Mouse (Mus musculus): ENCODE measurements around the gene Neo1. TPM values are rescaled to one million over a fixed set of nuclear protein-coding genes. Genes with fewer than 3 reads are reported as not detected.

Gene Neo1
- total and polyA plus RNA-seq, 3 experiments = 0.85 to 2.1 (median 1.4) TPM

- dilution Hi-C loops (cut with MboI; ENCODE audit: extremely low pct_ligation_motif_present, extremely low pct_unique_long_range_greater_than_20kb, low sequenced_read_pairs) = no loop called here
- in situ Hi-C loops (cut with MboI; ENCODE audit: low pct_ligation_motif_present, low pct_unique_long_range_greater_than_20kb, low sequenced_read_pairs) = no loop called here
- Histone ChIP-seq H3K27ac (ENCODE audit: insufficient read depth, low read depth) (no peak overlapping the region), H3K4me1 (ENCODE audit: control insufficient read depth in 1 of 2, insufficient read depth in 2 of 2) (peaks cover 0 to 3% of the 10 kb centered on the region in 2 experiments; a peak in 1 of 4 replicates), H3K4me2 (ENCODE audit: insufficient read depth, low read depth, poor library complexity, severe bottlenecking) (no peak overlapping the region), H3K79me2 (replicated peaks; ENCODE audit: control insufficient read depth, extremely low read depth, insufficient read depth, poor library complexity, severe bottlenecking) (no peaks in the 10 kb centered on the region), H3K9me3 (replicated peaks; ENCODE audit: low read length) (no peaks in the 10 kb centered on the region), H3K36me3 (replicated peaks in 1 of 2; ENCODE audit: control insufficient read depth in 1 of 2, insufficient read depth in 1 of 2, low read length in 1 of 2) (no peaks in the 10 kb centered on the region), H3K27me3 (replicated peaks) (no peaks in the 10 kb centered on the region), H3K4me3 (replicated peaks in 1 of 3; ENCODE audit: low read depth in 2 of 3, low read length in 2 of 3, poor library complexity in 1 of 3) (no peak overlapping the region), H3K9ac (ENCODE audit: insufficient read depth, low read depth) (no peak overlapping the region)
- DNase-seq (ENCODE audit: extremely low read depth) = no peak
- TF ChIP-seq KAT2A (IDR thresholded peaks at IDR 0.05; ENCODE audit: insufficient replicate concordance, low read length) = no peak
- no peak for TF ChIP-seq USF2 (conservative IDR thresholded peaks at IDR 0.05; ENCODE audit: low read depth, low read length)
- no peak for TF ChIP-seq GABPA (IDR thresholded peaks at IDR 0.05; ENCODE audit: insufficient replicate concordance, low read depth, low read length)
- no peak for TF ChIP-seq ZMIZ1 (IDR thresholded peaks at IDR 0.05; ENCODE audit: low read depth, low read length)
- no peak for TF ChIP-seq POLR2A (IDR thresholded peaks at IDR 0.05; ENCODE audit: low read depth, low read length)
- no peak for TF ChIP-seq MEF2A (IDR thresholded peaks at IDR 0.05; ENCODE audit: borderline replicate concordance, low read depth, low read length)
- TF ChIP-seq RCOR1 (conservative IDR thresholded peaks at IDR 0.05; ENCODE audit: low read depth, low read length) = no peak
- no peak for TF ChIP-seq MAZ (IDR thresholded peaks at IDR 0.05; ENCODE audit: low read depth, low read length)
- no peak for TF ChIP-seq MXI1 (IDR thresholded peaks at IDR 0.05; ENCODE audit: low read depth, low read length)
- no peak for TF ChIP-seq EP300 (IDR thresholded peaks at IDR 0.05; ENCODE audit: low read length)
- TF ChIP-seq ZNF384 (IDR thresholded peaks at IDR 0.05; ENCODE audit: low read depth, low read length) = no peak
- no peak for TF ChIP-seq NELFE (IDR thresholded peaks at IDR 0.05; ENCODE audit: low read depth, low read length)
- no peak for TF ChIP-seq E2F4 (IDR thresholded peaks at IDR 0.05; ENCODE audit: insufficient replicate concordance, low read depth, low read length)
- TF ChIP-seq IRF4 (IDR thresholded peaks at IDR 0.05; ENCODE audit: low read depth, low read length) = no peak
- TF ChIP-seq SMC3 (IDR thresholded peaks at IDR 0.05; ENCODE audit: low read depth, low read length) = no peak
- no peak for TF ChIP-seq SIN3A (IDR thresholded peaks at IDR 0.05; ENCODE audit: low read length)
- no peak for TF ChIP-seq JUN (IDR thresholded peaks at IDR 0.05; ENCODE audit: insufficient read depth, low read depth, low read length)
- no peak for TF ChIP-seq CHD2 (IDR thresholded peaks at IDR 0.05; ENCODE audit: low read length)
- no peak for TF ChIP-seq MAFK (IDR thresholded peaks at IDR 0.05; ENCODE audit: insufficient replicate concordance, low read length)
These were observed 101.5 kb downstream of the Neo1 start for GRCm38 (mm10) chr9:58934776-58935175.

GRCm38 (mm10) chr9:58928103-58928502 lies 108.1 kb downstream of the Neo1 start:
- peak; percentile 60 for DNase-seq (ENCODE audit: extremely low read depth)

More at GRCm38 (mm10) chr9:58928103-58928502, 108.1 kb downstream of the Neo1 start:
- Histone ChIP-seq H3K9ac (ENCODE audit: insufficient read depth, low read depth) (no peak overlapping the region), H3K4me3 (replicated peaks in 1 of 3; ENCODE audit: low read depth in 2 of 3, low read length in 2 of 3, poor library complexity in 1 of 3) (no peak overlapping the region), H3K79me2 (replicated peaks; ENCODE audit: control insufficient read depth, extremely low read depth, insufficient read depth, poor library complexity, severe bottlenecking) (no peaks in the 10 kb centered on the region), H3K9me3 (replicated peaks; ENCODE audit: low read length) (no peaks in the 10 kb centered on the region), H3K36me3 (replicated peaks in 1 of 2; ENCODE audit: control insufficient read depth in 1 of 2, insufficient read depth in 1 of 2, low read length in 1 of 2) (no peaks in the 10 kb centered on the region), H3K27ac (ENCODE audit: insufficient read depth, low read depth) (no peak overlapping the region), H3K4me1 (ENCODE audit: control insufficient read depth in 1 of 2, insufficient read depth in 2 of 2) (peaks cover 5% of the 10 kb centered on the region in 2 experiments; a peak in 3 of 4 replicates), H3K4me2 (ENCODE audit: insufficient read depth, low read depth, poor library complexity, severe bottlenecking) (no peak overlapping the region), H3K27me3 (replicated peaks) (no peaks in the 10 kb centered on the region)
- TF ChIP-seq CTCF (conservative IDR thresholded peaks at IDR 0.05 in 1 of 2, IDR thresholded peaks at IDR 0.05 in 1 of 2; ENCODE audit: low read depth in 2 of 2, low read length in 2 of 2) = peak; percentile 46 to 81
- TF ChIP-seq ZNF384 (IDR thresholded peaks at IDR 0.05; ENCODE audit: low read depth, low read length) = no peak
- no peak for TF ChIP-seq MXI1 (IDR thresholded peaks at IDR 0.05; ENCODE audit: low read depth, low read length)
- peak; percentile 81 for TF ChIP-seq SMC3 (IDR thresholded peaks at IDR 0.05; ENCODE audit: low read depth, low read length)
- no peak for TF ChIP-seq ZC3H11A (IDR thresholded peaks at IDR 0.05; ENCODE audit: low read depth, low read length)
- TF ChIP-seq JUN (IDR thresholded peaks at IDR 0.05; ENCODE audit: insufficient read depth, low read depth, low read length) = no peak
- TF ChIP-seq PAX5 (IDR thresholded peaks at IDR 0.05; ENCODE audit: low read length) = no peak
- TF ChIP-seq NELFE (IDR thresholded peaks at IDR 0.05; ENCODE audit: low read depth, low read length) = no peak
- no peak for TF ChIP-seq MAFK (IDR thresholded peaks at IDR 0.05; ENCODE audit: insufficient replicate concordance, low read length)
- no peak for TF ChIP-seq CHD1 (IDR thresholded peaks at IDR 0.05; ENCODE audit: low read depth, low read length)
- peak; percentile 71 for TF ChIP-seq RAD21 (IDR thresholded peaks at IDR 0.05; ENCODE audit: low read depth, low read length)
- no peak for TF ChIP-seq USF1 (IDR thresholded peaks at IDR 0.05; ENCODE audit: low read depth, low read length)
- no peak for TF ChIP-seq RCOR1 (conservative IDR thresholded peaks at IDR 0.05; ENCODE audit: low read depth, low read length)
- no peak for TF ChIP-seq IRF4 (IDR thresholded peaks at IDR 0.05; ENCODE audit: low read depth, low read length)
- no peak for TF ChIP-seq USF2 (conservative IDR thresholded peaks at IDR 0.05; ENCODE audit: low read depth, low read length)
- TF ChIP-seq MYC (IDR thresholded peaks at IDR 0.05; ENCODE audit: low read depth, low read length) = no peak
- TF ChIP-seq BHLHE40 (IDR thresholded peaks at IDR 0.05; ENCODE audit: low read depth, low read length) = no peak
- no peak for TF ChIP-seq POLR2AphosphoS2 (IDR thresholded peaks at IDR 0.05; ENCODE audit: low read depth, low read length)
- no peak for TF ChIP-seq ZMIZ1 (IDR thresholded peaks at IDR 0.05; ENCODE audit: low read depth, low read length)
- dilution Hi-C loops (cut with MboI; ENCODE audit: extremely low pct_ligation_motif_present, extremely low pct_unique_long_range_greater_than_20kb, low sequenced_read_pairs) (no loop called here), in situ Hi-C loops (cut with MboI; ENCODE audit: low pct_ligation_motif_present, low pct_unique_long_range_greater_than_20kb, low sequenced_read_pairs) (no loop called here)
